Mouse (Mus musculus): ENCODE data around the gene Dhx8.

The Dhx8 gene

GRCm38 (mm10) chr11:101732518-101733440 is at the start of gene Dhx8:
TSS of gene Dhx8 (plus strand) at chr11:101732919.
- DNase-seq: peak; percentile 98

GRCm38 (mm10) chr11:101687351-101688301 is 45.1 kb upstream of the Dhx8 start:
- DNase-seq: no peak

GRCm38 (mm10) chr11:101689701-101690113 is 43.0 kb upstream of the Dhx8 start:
- no peak for DNase-seq

- no peak for DNase-seq
These were observed 42.4 kb upstream of the Dhx8 start for GRCm38 (mm10) chr11:101690326-101690725.

GRCm38 (mm10) chr11:101695906-101696661 is 36.6 kb upstream of the Dhx8 start:
- peak; percentile 52 for DNase-seq

GRCm38 (mm10) chr11:101697156-101697861 is 35.4 kb upstream of the Dhx8 start:
- peak; percentile 73 for DNase-seq

- no peak for DNase-seq
These were observed 34.6 kb upstream of the Dhx8 start for GRCm38 (mm10) chr11:101698114-101698513.

- no peak for DNase-seq
These were observed 33.2 kb upstream of the Dhx8 start for GRCm38 (mm10) chr11:101699556-101699955.

GRCm38 (mm10) chr11:101699991-101700390 is 32.7 kb upstream of the Dhx8 start:
- no peak for DNase-seq

- no peak for DNase-seq
These were observed 32.3 kb upstream of the Dhx8 start for GRCm38 (mm10) chr11:101700446-101700845.

- no peak for DNase-seq
These were observed 28.6 kb upstream of the Dhx8 start for GRCm38 (mm10) chr11:101704081-101704480.

GRCm38 (mm10) chr11:101706764-101707448 is 25.8 kb upstream of the Dhx8 start:
- no peak for DNase-seq

- DNase-seq: no peak
These were observed 24.2 kb upstream of the Dhx8 start for GRCm38 (mm10) chr11:101708482-101708881.

GRCm38 (mm10) chr11:101712811-101713210 is 19.9 kb upstream of the Dhx8 start:
- DNase-seq: no peak

- DNase-seq: no peak
These were observed 18.7 kb upstream of the Dhx8 start for GRCm38 (mm10) chr11:101714012-101714411.

- no peak for DNase-seq
These were observed 14.4 kb upstream of the Dhx8 start for GRCm38 (mm10) chr11:101718324-101718723.

GRCm38 (mm10) chr11:101719986-101720520 is 12.7 kb upstream of the Dhx8 start:
- no peak for DNase-seq

- no peak for DNase-seq
These were observed 7.7 kb upstream of the Dhx8 start for GRCm38 (mm10) chr11:101725043-101725442.

- no peak for DNase-seq
These were observed 6.0 kb upstream of the Dhx8 start for GRCm38 (mm10) chr11:101726765-101727164.

- DNase-seq: no peak
These were observed 3.4 kb upstream of the Dhx8 start for GRCm38 (mm10) chr11:101729308-101729707.

GRCm38 (mm10) chr11:101733596-101733995 is 877 bp downstream of the Dhx8 start:
- DNase-seq: no peak
